Comparison of ENCODE assay signal across 25 mouse cellular contexts in the genomic region with DNA sequence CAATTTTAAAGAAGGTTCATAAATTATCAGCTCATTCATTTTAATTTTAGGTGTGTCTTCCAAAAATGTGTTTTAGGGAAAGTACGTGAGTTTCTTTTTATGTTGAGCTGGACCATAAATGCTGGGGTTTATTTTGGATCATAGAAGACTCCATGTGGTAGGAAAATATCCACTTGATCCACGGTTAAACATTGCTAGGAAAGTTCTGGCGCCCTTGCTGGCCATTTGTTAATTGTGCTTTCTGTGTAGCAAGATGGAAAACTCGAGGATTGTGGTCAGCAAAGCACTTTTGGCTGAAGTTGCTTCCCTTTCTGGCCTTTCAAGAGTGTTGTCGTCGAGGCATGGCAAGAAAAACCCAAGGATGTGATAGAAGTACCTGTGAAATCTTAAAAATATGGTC.
"Had no signal": no experiment of that assay in that cellular context is flagged by ENCODE, and none has a peak within 500 bp of the region (broad histone marks: within the 10 kb centered on the region; RNA-seq: fewer than 3 reads in every experiment).

No protein-coding gene starts in this region.

- H3K4me1 ChIP-seq: heart, embryonic 15.5 days; liver, embryonic 13.5 days; liver, embryonic 15.5 days had no signal

- H3K27ac ChIP-seq: heart, adult 2 months; heart, embryonic 13.5 days; heart, embryonic 15.5 days; hindbrain, embryonic 13.5 days; hindbrain, embryonic 15.5 days; hindbrain, postnatal 0 days; kidney, embryonic 15.5 days; limb, embryonic 12.5 days; liver, embryonic 13.5 days; liver, embryonic 15.5 days had no signal

- H3K9ac ChIP-seq: heart, embryonic 13.5 days; heart, embryonic 15.5 days; hindbrain, embryonic 13.5 days; hindbrain, embryonic 15.5 days; kidney, embryonic 15.5 days; limb, embryonic 12.5 days; liver, embryonic 13.5 days; liver, embryonic 15.5 days; liver, postnatal 0 days had no signal

- ATAC-seq: hindbrain, postnatal 0 days; intestine, embryonic 16.5 days; liver, postnatal 0 days had no signal

- H3K27me3 ChIP-seq: heart, embryonic 13.5 days; heart, embryonic 15.5 days; hindbrain, embryonic 13.5 days; hindbrain, embryonic 15.5 days; kidney, embryonic 15.5 days; limb, embryonic 12.5 days; liver, embryonic 13.5 days; liver, embryonic 15.5 days had no signal

- H3K4me3 ChIP-seq: heart, adult 2 months; heart, embryonic 13.5 days; heart, embryonic 15.5 days; hindbrain, embryonic 13.5 days; hindbrain, embryonic 15.5 days; kidney, embryonic 15.5 days; limb, embryonic 12.5 days; liver, embryonic 13.5 days; liver, embryonic 15.5 days had no signal

- H3K4me2 ChIP-seq: heart, embryonic 11.5 days; heart, embryonic 13.5 days; heart, embryonic 15.5 days; hindbrain, embryonic 13.5 days; hindbrain, embryonic 15.5 days; kidney, embryonic 15.5 days; limb, embryonic 12.5 days; liver, embryonic 11.5 days; liver, embryonic 13.5 days; liver, embryonic 15.5 days had no signal

- H3K36me3 ChIP-seq: heart, embryonic 15.5 days; hindbrain, embryonic 13.5 days; hindbrain, embryonic 15.5 days; limb, embryonic 12.5 days; liver, embryonic 13.5 days; liver, embryonic 15.5 days had no signal

- H3K9me3 ChIP-seq: heart, embryonic 13.5 days; heart, embryonic 15.5 days; hindbrain, embryonic 13.5 days; hindbrain, embryonic 15.5 days; kidney, embryonic 15.5 days; limb, embryonic 12.5 days; liver, embryonic 13.5 days; liver, embryonic 15.5 days had no signal

- DNase-seq: gastrocnemius, postnatal 14 days; gastrocnemius, postnatal 36 days; heart, adult 11 months; heart, adult 2 months; heart, postnatal 14 days; heart, postnatal 36 days; kidney, adult 18-20 months; kidney, postnatal 14 days; layer of hippocampus, adult 9-11 months; layer of hippocampus, postnatal 36 days; left cerebral cortex, postnatal 4 days; liver; liver, embryonic 13.5 days; liver, postnatal 0 days had no signal
